Mouse (Mus musculus) cortical plate, adult 2 months (tissue): ENCODE data around the gene Pmis2.

Experiments
- CTCF ChIP-seq: fragments of 200-500 bp; IDR thresholded peaks from 2 replicates; pipeline ENCODE4 v1.5.1; 2011; ENCODE audit warnings: mild to moderate bottlenecking, control low read depth, low read length; ENCODE audit not compliant: insufficient read depth; ENCODE audit errors: extremely low read depth
- POLR2A ChIP-seq: fragments of 200-500 bp; IDR thresholded peaks from 2 replicates; pipeline ENCODE4 v1.6.1; 2011; ENCODE audit warnings: mild to moderate bottlenecking, low read length, control low read depth; ENCODE audit not compliant: insufficient read depth; ENCODE audit errors: extremely low read depth

DNA sequence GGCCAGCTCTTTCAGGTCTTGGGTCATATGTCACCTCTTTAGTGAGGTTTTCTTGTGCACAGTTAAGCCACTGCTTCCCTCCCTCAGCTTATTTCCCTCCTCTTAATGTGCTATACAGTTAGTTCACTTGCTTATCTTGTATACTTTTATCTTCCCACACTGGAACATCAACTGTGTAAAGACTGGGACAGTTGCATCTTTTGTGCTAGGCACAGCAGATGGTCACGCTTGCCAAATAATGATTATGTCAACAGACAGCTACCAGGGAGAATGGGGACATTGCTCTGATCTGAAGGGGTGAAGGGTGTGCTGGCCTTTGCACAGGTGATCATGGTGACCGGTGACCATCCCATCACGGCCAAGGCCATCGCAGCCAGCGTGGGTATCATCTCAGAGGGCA, 48.3 kb upstream of the Pmis2 start:
- TF ChIP-seq CTCF (no peak), POLR2A (no peak)
